Comparison of ENCODE assay signal across 8 mouse cellular contexts in the genomic region with DNA sequence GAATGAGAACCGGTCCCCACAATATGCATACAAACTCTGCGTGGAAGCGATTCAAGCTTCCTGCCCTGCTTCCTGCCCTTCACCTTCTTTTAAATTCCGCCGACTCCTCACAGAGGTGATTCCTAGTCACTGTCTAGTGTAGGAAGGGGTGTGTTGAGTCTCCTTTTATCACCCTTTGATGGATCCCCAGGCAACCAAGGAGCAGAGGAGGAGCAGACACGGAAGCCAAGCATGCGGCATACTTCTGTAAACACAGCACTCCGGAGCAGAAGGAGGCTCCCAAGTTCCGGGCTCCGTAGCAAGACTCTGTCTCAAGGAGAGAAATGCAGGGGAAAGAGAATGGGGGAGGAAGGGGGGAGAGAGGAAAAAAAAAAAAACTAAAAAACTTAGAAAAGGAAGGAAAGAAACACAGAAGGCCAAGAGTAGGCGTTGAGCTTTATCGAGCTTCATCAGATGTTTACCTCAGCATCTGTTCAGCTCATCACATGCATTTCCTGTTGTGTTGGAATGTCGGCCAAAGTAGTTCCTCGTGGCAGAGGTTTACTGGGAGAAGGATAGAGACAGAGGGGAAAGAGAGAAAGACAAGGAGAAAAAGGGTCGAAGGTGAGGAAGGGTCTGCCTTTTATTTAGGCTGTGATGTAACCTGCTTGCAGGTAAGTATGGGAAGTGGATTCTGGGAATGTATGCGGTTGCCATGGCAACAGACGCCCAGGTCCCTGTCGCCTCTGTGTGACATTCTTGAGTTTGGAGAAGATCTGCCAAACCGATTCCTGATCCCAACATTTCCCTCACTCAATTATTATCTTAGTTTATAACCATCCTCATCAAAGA. TPM values are rescaled to one million over a fixed set of nuclear protein-coding genes. Genes with fewer than 3 reads are reported as not detected.
DNase-seq lines count a peak whose midpoint lies in the region; ATAC-seq and TF ChIP-seq lines count a peak whose summit lies in the region.

No protein-coding gene starts in this region.

- H3K4me1 ChIP-seq in ES-E14 (ENCODE audit: control insufficient read depth in 2 of 2, insufficient read depth in 2 of 2, low read length in 2 of 2, poor library complexity in 1 of 2), result peaks cover 4 to 5% of the 10 kb centered on the region in 2 experiments; a peak in 3 of 4 replicates
- H3K4me1 ChIP-seq in midbrain, embryonic 12.5 days, result peaks cover 6% of the 10 kb centered on the region; the same call in 1 of the 2 replicates

- DNase-seq in CD4-positive helper T cell, adult 2 months (ENCODE audit: low read depth, low spot score), result peak; percentile 17
- DNase-seq in ES-E14 (ENCODE audit: low read depth, low spot score), result peak; percentile 62
- DNase-seq in heart, adult 18-20 months, result peak; percentile 39 to 57
- peak; percentile 17 to 34 for DNase-seq in left cerebral cortex, postnatal 14 days (ENCODE audit: low spot score in 2 of 2)
- DNase-seq in spleen, postnatal 14 days (ENCODE audit: low spot score in 2 of 2), result no peak
- DNase-seq in gastrocnemius, postnatal 25 days, result no peak
- DNase-seq in B cell, adult 2 months, result no peak

- 0 out of 2 replicates have a peak, but pooled peaks cover 5% of the 10 kb centered on the region for H3K27me3 ChIP-seq in midbrain, embryonic 12.5 days

- intact Hi-C loops in left cerebral cortex, postnatal 14 days (cut with DNase I), result no loop called here

- H3K27ac ChIP-seq in ES-E14 (ENCODE audit: insufficient read depth, low read depth, low read length, poor library complexity, severe bottlenecking), result peak overlapping the region; percentile 52
- no peak overlapping the region for H3K27ac ChIP-seq in midbrain, embryonic 12.5 days (replicated peaks)

- H3K36me3 ChIP-seq in ES-E14 (ENCODE audit: control insufficient read depth, insufficient read depth, low read length, poor library complexity, severe bottlenecking), result no peaks in the 10 kb centered on the region
- H3K36me3 ChIP-seq in midbrain, embryonic 12.5 days, result no peaks in the 10 kb centered on the region

- H3K9ac ChIP-seq in ES-E14 (ENCODE audit: insufficient read depth, low read depth, low read length, poor library complexity, severe bottlenecking), result peak overlapping the region; percentile 58; the same call in 1 of the 2 replicates
- no peak overlapping the region for H3K9ac ChIP-seq in midbrain, embryonic 12.5 days (replicated peaks)

- in situ Hi-C loops in ES-E14 (cut with MboI; ENCODE audit: low sequenced_read_pairs in 2 of 2, unreplicated experiment in 2 of 2), result no loop called here

- WGBS in midbrain, embryonic 12.5 days, result 16% methylated on average over 19 of the region's 19 CpGs

- peak overlapping the region; percentile 47 for H3K4me2 ChIP-seq in midbrain, embryonic 12.5 days (replicated peaks)

- peak overlapping the region; percentile 52 to 54 for H3K4me3 ChIP-seq in ES-E14 (ENCODE audit: insufficient read depth in 1 of 2, low read depth in 1 of 2, low read length in 2 of 2, poor library complexity in 1 of 2, severe bottlenecking in 1 of 2)
- peak overlapping the region; percentile 20; the same call in 1 of the 2 replicates for H3K4me3 ChIP-seq in midbrain, embryonic 12.5 days

- ATAC-seq in midbrain, embryonic 12.5 days (ENCODE audit: low FRiP score, low read depth), result no peak

- no peaks in the 10 kb centered on the region for H3K9me3 ChIP-seq in ES-E14 (ENCODE audit: control insufficient read depth, insufficient read depth, low read depth, low read length)
- H3K9me3 ChIP-seq in midbrain, embryonic 12.5 days, result no peaks in the 10 kb centered on the region

TF ChIP-seq in ES-E14, 5 proteins besides CTCF, POLR2A, EP300 and RAD21:
- no peak for TF ChIP-seq ZC3H11A (IDR thresholded peaks at IDR 0.05; ENCODE audit: borderline replicate concordance, low read depth, low read length)
- TF ChIP-seq MAFK (IDR thresholded peaks at IDR 0.05; ENCODE audit: insufficient read depth, low read depth, low read length), result no peak
- TF ChIP-seq CHD2 (IDR thresholded peaks at IDR 0.05; ENCODE audit: low read depth, low read length), result no peak
- no peak for TF ChIP-seq ZNF384 (IDR thresholded peaks at IDR 0.05; ENCODE audit: low read depth, low read length)
- TF ChIP-seq HCFC1 (IDR thresholded peaks at IDR 0.05; ENCODE audit: borderline replicate concordance, insufficient read depth, low read length), result no peak
TF ChIP-seq in ES-E14: peak in this region for 0.

RNA-seq across cellular contexts. Expression of gene 4933406M09Rik, which starts 3.7 kb away (rescaled TPM):
- total RNA-seq in ES-E14 (2012; rRNA removed), result 0.22 TPM in 1 of 2 replicates, not detected in the other
- total RNA-seq in heart, adult 18-20 months (2021), result not detected
- total RNA-seq in left cerebral cortex, postnatal 14 days (2021), result not detected
- polyA plus RNA-seq in midbrain, embryonic 12.5 days (2016; fragmentation: Nextera tagmentation; extraction: Ambion mirVana), result not detected in 2 replicates
- not detected for total RNA-seq in gastrocnemius, postnatal 25 days (2021)

RNA-seq across cellular contexts. Expression of gene Tmem183a, which starts 20.2 kb away (rescaled TPM):
- total RNA-seq in ES-E14 (2012; rRNA removed), result 100 and 120 TPM in 2 replicates
- 10 to 100 TPM; 11.1 to 14.2 TPM for total RNA-seq in heart, adult 18-20 months (2021)
- 10 to 100 TPM; 67.6 to 95.0 TPM for total RNA-seq in left cerebral cortex, postnatal 14 days (2021)
- polyA plus RNA-seq in midbrain, embryonic 12.5 days (2016; fragmentation: Nextera tagmentation; extraction: Ambion mirVana), result 118 and 120 TPM in 2 replicates
- 10 to 100 TPM; 13.2 to 15.1 TPM for total RNA-seq in gastrocnemius, postnatal 25 days (2021)

RNA-seq across cellular contexts. Expression of gene Cyb5r1, which starts 23.3 kb away (rescaled TPM):
- total RNA-seq in ES-E14 (2012; rRNA removed), result 186 and 305 TPM in 2 replicates
- total RNA-seq in heart, adult 18-20 months (2021), result 10 to 100 TPM; 27.4 to 28.0 TPM
- total RNA-seq in left cerebral cortex, postnatal 14 days (2021), result 10 to 100 TPM; 15.9 TPM
- 20.7 and 26.4 TPM in 2 replicates for polyA plus RNA-seq in midbrain, embryonic 12.5 days (2016; fragmentation: Nextera tagmentation; extraction: Ambion mirVana)
- total RNA-seq in gastrocnemius, postnatal 25 days (2021), result 10 to 100 TPM; 80.3 to 88.3 TPM

RNA-seq across cellular contexts. Expression of gene Adipor1, which starts 33.2 kb away (rescaled TPM):
- 80.6 and 88.0 TPM in 2 replicates for total RNA-seq in ES-E14 (2012; rRNA removed)
- total RNA-seq in heart, adult 18-20 months (2021), result 100 to 1,000 TPM; 126 to 129 TPM
- total RNA-seq in left cerebral cortex, postnatal 14 days (2021), result 10 to 100 TPM; 63.4 to 66.2 TPM
- 68.5 and 72.1 TPM in 2 replicates for polyA plus RNA-seq in midbrain, embryonic 12.5 days (2016; fragmentation: Nextera tagmentation; extraction: Ambion mirVana)
- 100 to 1,000 TPM; 149 to 152 TPM for total RNA-seq in gastrocnemius, postnatal 25 days (2021)

RNA-seq across cellular contexts. Expression of gene Ppfia4, which starts 49.3 kb away (rescaled TPM):
- total RNA-seq in ES-E14 (2012; rRNA removed), result 14.1 and 35.3 TPM in 2 replicates
- total RNA-seq in heart, adult 18-20 months (2021), result 1 to 10 TPM; 1.1 to 1.5 TPM
- 10 to 100 TPM; 55.0 to 61.6 TPM for total RNA-seq in left cerebral cortex, postnatal 14 days (2021)
- 5.1 and 5.3 TPM in 2 replicates for polyA plus RNA-seq in midbrain, embryonic 12.5 days (2016; fragmentation: Nextera tagmentation; extraction: Ambion mirVana)
- total RNA-seq in gastrocnemius, postnatal 25 days (2021), result 1 to 10 TPM in 1 of 2 experiments, under 1 TPM in 1; 0.97 to 1.0 TPM

Comparison
In these comparisons a context has a peak if more than half of its experiments do, and no peak if none do; other contexts are left out.
1. DNase-seq: peak in CD4-positive helper T cell, adult 2 months (single experiment), ES-E14 (single experiment), heart, adult 18-20 months (2 of 2) and left cerebral cortex, postnatal 14 days (2 of 2); none in spleen, postnatal 14 days (0 of 2), gastrocnemius, postnatal 25 days (single experiment) and B cell, adult 2 months (0 of 2).